Mouse (Mus musculus): ENCODE measurements around the gene Rcsd1.

- TF ChIP-seq CTCF (conservative IDR thresholded peaks at IDR 0.05; ENCODE audit: insufficient read depth, insufficient read length, low read depth, low read length) (no peak), POLR2A (IDR thresholded peaks at IDR 0.05; ENCODE audit: low read depth, low read length) (no peak)
Observed at GRCm38 (mm10) chr1:165666944-165667343, 42.6 kb downstream of the Rcsd1 start.
